Mouse (Mus musculus) thymus, adult 2 months (tissue): ENCODE measurements around the gene Matk.

ENCODE experiments used
- CTCF ChIP-seq: fragments of 200-500 bp; IDR thresholded peaks from 2 replicates; pipeline ENCODE4 v1.5.1; 2012; ENCODE audit warnings: mild to moderate bottlenecking, control low read depth, low read length, moderate library complexity, borderline replicate concordance; ENCODE audit not compliant: control insufficient read depth, poor library complexity, insufficient read depth; ENCODE audit errors: extremely low read depth
- POLR2A ChIP-seq: fragments of 200-500 bp; IDR thresholded peaks from 2 replicates; pipeline ENCODE4 v1.6.1; 2012; ENCODE audit warnings: mild to moderate bottlenecking, low read length, control low read depth, moderate library complexity; ENCODE audit not compliant: control insufficient read depth, poor library complexity, insufficient read depth; ENCODE audit errors: extremely low read depth

GRCm38 (mm10) chr10:81302781-81303218 lies 50.1 kb downstream of the Matk start:
- TF ChIP-seq POLR2A (no peak), CTCF (no peak)
